Mouse (Mus musculus): ENCODE measurements around the gene Car11. TPM values are rescaled to one million over a fixed set of nuclear protein-coding genes. Genes with fewer than 3 reads are reported as not detected.
A peak's percentile ranks its signal among the peaks of the same experiment; 100 is the strongest.

Gene Car11
- total and polyA plus RNA-seq, 3 experiments: 0.16 to 3.5 (median 0.78) TPM

- Histone ChIP-seq H3K36me3 (replicated peaks) (peaks cover 77% of the 10 kb centered on the region), H3K27me3 (ENCODE audit: insufficient read depth, low read length) (no peaks in the 10 kb centered on the region), H3K4me3 (ENCODE audit: low read depth, low read length) (no peak overlapping the region), H3K9me3 (replicated peaks) (no peaks in the 10 kb centered on the region), H3K4me1 (ENCODE audit: insufficient read depth, low read depth, low read length) (peaks cover 75% of the 10 kb centered on the region)
- DNase-seq (ENCODE audit: low spot score): no peak
- ATAC-seq (ENCODE audit: extremely low read depth, insufficient number of reproducible peaks, low FRiP score, poor library complexity, severe bottlenecking): no peak
- TF ChIP-seq CTCF (IDR thresholded peaks at IDR 0.05; ENCODE audit: low read depth, low read length) (no peak), GATA2 (IDR thresholded peaks at IDR 0.05; ENCODE audit: borderline replicate concordance, low read depth, low read length) (no peak), POLR2AphosphoS5 (IDR thresholded peaks at IDR 0.05; ENCODE audit: insufficient replicate concordance, low read depth, low read length) (no peak), GATA1 (IDR thresholded peaks at IDR 0.05; ENCODE audit: borderline replicate concordance, low read length) (no peak), TAL1 (conservative IDR thresholded peaks at IDR 0.05; ENCODE audit: low read depth, low read length) (no peak)
Observed at GRCm38 (mm10) chr7:45711316-45712021, 11.8 kb downstream of the Car11 start.

DNA sequence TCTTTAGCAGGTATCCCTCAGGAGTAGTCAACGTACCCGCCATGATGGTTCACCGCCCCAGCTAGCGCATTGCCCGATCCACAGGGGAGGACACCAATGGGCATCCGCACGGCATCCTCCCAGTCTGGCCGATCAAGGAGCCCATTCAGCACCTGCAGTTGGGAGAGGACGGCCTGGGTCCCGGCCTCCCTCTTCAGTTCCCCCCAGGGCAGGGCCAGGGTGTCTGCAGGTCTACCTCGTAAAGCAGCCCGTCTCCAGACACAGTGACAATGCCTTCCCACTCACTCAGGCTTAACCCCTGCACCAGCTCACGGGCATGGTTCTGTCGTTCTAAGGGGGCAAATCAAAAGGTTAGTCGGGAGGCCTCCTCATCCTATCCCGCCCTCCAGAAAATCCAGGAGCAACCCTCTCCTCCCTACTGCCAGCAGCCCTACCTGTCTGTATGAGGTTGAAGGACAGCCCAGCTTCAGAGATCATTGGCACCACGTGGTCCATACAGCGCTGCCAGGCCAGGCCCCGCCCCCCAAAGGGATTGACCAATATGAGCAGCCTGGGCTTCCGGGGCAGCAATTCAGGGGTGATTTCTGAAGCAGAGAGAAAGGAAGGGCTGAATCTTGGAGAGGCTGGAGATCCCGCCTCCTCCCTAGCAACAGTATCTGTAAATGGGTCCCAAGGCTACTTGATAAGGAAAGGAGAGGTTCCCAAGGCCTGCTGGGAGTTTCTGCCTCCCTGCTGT is 12.5 kb downstream of the Car11 start:
- Histone ChIP-seq H3K27me3 (ENCODE audit: insufficient read depth, low read length) (no peaks in the 10 kb centered on the region), H3K36me3 (replicated peaks) (peaks cover 80% of the 10 kb centered on the region), H3K9me3 (replicated peaks) (no peaks in the 10 kb centered on the region), H3K4me1 (ENCODE audit: insufficient read depth, low read depth, low read length) (peaks cover 77% of the 10 kb centered on the region), H3K4me3 (ENCODE audit: low read depth, low read length) (no peak overlapping the region)
- DNase-seq (ENCODE audit: low spot score) (no peak), ATAC-seq (ENCODE audit: extremely low read depth, insufficient number of reproducible peaks, low FRiP score, poor library complexity, severe bottlenecking) (no peak)
- TF ChIP-seq TAL1 (conservative IDR thresholded peaks at IDR 0.05; ENCODE audit: low read depth, low read length) (no peak), GATA1 (IDR thresholded peaks at IDR 0.05; ENCODE audit: borderline replicate concordance, low read length) (no peak), POLR2AphosphoS5 (IDR thresholded peaks at IDR 0.05; ENCODE audit: insufficient replicate concordance, low read depth, low read length) (no peak), GATA2 (IDR thresholded peaks at IDR 0.05; ENCODE audit: borderline replicate concordance, low read depth, low read length) (no peak), CTCF (IDR thresholded peaks at IDR 0.05; ENCODE audit: low read depth, low read length) (no peak)

- Histone ChIP-seq H3K4me3 (ENCODE audit: low read depth, low read length) (no peak overlapping the region), H3K9me3 (replicated peaks) (no peaks in the 10 kb centered on the region), H3K36me3 (replicated peaks) (peaks cover 78% of the 10 kb centered on the region), H3K4me1 (ENCODE audit: insufficient read depth, low read depth, low read length) (peaks cover 66% of the 10 kb centered on the region), H3K27me3 (ENCODE audit: insufficient read depth, low read length) (no peaks in the 10 kb centered on the region)
- no peak for TF ChIP-seq GATA2 (IDR thresholded peaks at IDR 0.05; ENCODE audit: borderline replicate concordance, low read depth, low read length)
- no peak for TF ChIP-seq TAL1 (conservative IDR thresholded peaks at IDR 0.05; ENCODE audit: low read depth, low read length)
- TF ChIP-seq GATA1 (IDR thresholded peaks at IDR 0.05; ENCODE audit: borderline replicate concordance, low read length): no peak
- TF ChIP-seq CTCF (IDR thresholded peaks at IDR 0.05; ENCODE audit: low read depth, low read length): no peak
- TF ChIP-seq POLR2AphosphoS5 (IDR thresholded peaks at IDR 0.05; ENCODE audit: insufficient replicate concordance, low read depth, low read length): no peak
- ATAC-seq (ENCODE audit: extremely low read depth, insufficient number of reproducible peaks, low FRiP score, poor library complexity, severe bottlenecking) (no peak), DNase-seq (ENCODE audit: low spot score) (no peak)
Observed at GRCm38 (mm10) chr7:45713396-45713795, 13.8 kb downstream of the Car11 start.

GRCm38 (mm10) chr7:45713881-45714520 is 14.4 kb downstream of the Car11 start:
- no peak for ATAC-seq (ENCODE audit: extremely low read depth, insufficient number of reproducible peaks, low FRiP score, poor library complexity, severe bottlenecking)
- Histone ChIP-seq H3K36me3 (replicated peaks) (peaks cover 76% of the 10 kb centered on the region), H3K4me1 (ENCODE audit: insufficient read depth, low read depth, low read length) (peaks cover 60% of the 10 kb centered on the region), H3K9me3 (replicated peaks) (no peaks in the 10 kb centered on the region), H3K4me3 (ENCODE audit: low read depth, low read length) (peak overlapping the region; percentile 77), H3K27me3 (ENCODE audit: insufficient read depth, low read length) (no peaks in the 10 kb centered on the region)
- DNase-seq (ENCODE audit: low spot score): no peak
- TF ChIP-seq GATA1 (IDR thresholded peaks at IDR 0.05; ENCODE audit: borderline replicate concordance, low read length): no peak
- TF ChIP-seq CTCF (IDR thresholded peaks at IDR 0.05; ENCODE audit: low read depth, low read length): no peak
- no peak for TF ChIP-seq POLR2AphosphoS5 (IDR thresholded peaks at IDR 0.05; ENCODE audit: insufficient replicate concordance, low read depth, low read length)
- no peak for TF ChIP-seq GATA2 (IDR thresholded peaks at IDR 0.05; ENCODE audit: borderline replicate concordance, low read depth, low read length)
- TF ChIP-seq TAL1 (conservative IDR thresholded peaks at IDR 0.05; ENCODE audit: low read depth, low read length): no peak

DNA sequence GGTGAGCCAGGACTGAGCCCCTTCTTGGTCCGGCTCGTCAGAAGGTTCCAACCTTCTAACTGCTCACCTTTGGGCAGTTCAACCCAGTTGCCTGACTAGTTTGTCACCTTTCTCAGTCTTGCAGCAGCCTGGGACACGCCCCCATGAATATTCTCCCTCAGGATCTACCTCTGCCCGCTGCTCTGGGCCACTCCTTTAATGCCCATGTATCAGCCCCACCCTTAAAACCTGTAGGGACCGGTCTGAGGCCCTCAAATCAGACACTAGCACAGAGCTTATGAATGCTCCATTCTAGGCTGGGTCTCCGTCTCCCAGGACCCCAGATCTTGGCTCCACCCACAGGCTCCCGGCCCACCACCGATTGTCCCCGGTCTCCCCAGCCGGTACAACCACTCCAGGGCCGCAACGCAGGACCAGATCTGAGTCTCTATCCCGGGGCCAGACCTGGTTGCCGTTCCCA is 15.0 kb downstream of the Car11 start:
- DNase-seq (ENCODE audit: low spot score): no peak
- peak overlapping the region; percentile 77 for H3K4me3 ChIP-seq (ENCODE audit: low read depth, low read length)
- no peaks in the 10 kb centered on the region for H3K27me3 ChIP-seq (ENCODE audit: insufficient read depth, low read length)
- no peak for ATAC-seq (ENCODE audit: extremely low read depth, insufficient number of reproducible peaks, low FRiP score, poor library complexity, severe bottlenecking)
- TF ChIP-seq CTCF (IDR thresholded peaks at IDR 0.05; ENCODE audit: low read depth, low read length): no peak
- peaks cover 76% of the 10 kb centered on the region for H3K36me3 ChIP-seq (replicated peaks)
- H3K9me3 ChIP-seq (replicated peaks): no peaks in the 10 kb centered on the region
- H3K4me1 ChIP-seq (ENCODE audit: insufficient read depth, low read depth, low read length): peaks cover 61% of the 10 kb centered on the region

- Histone ChIP-seq H3K27me3 (ENCODE audit: insufficient read depth, low read length) (no peaks in the 10 kb centered on the region), H3K4me1 (ENCODE audit: insufficient read depth, low read depth, low read length) (peaks cover 62% of the 10 kb centered on the region), H3K4me3 (ENCODE audit: low read depth, low read length) (peak within 1 kb of the TSS; percentile 77), H3K36me3 (replicated peaks) (peaks cover 76% of the 10 kb centered on the region), H3K9me3 (replicated peaks) (no peaks in the 10 kb centered on the region)
- DNase-seq (ENCODE audit: low spot score): peak; percentile 98
- peak; percentile 79 for ATAC-seq (ENCODE audit: extremely low read depth, insufficient number of reproducible peaks, low FRiP score, poor library complexity, severe bottlenecking)
- TF ChIP-seq TAL1 (conservative IDR thresholded peaks at IDR 0.05; ENCODE audit: low read depth, low read length): no peak
- TF ChIP-seq GATA2 (IDR thresholded peaks at IDR 0.05; ENCODE audit: borderline replicate concordance, low read depth, low read length): no peak
- TF ChIP-seq POLR2AphosphoS5 (IDR thresholded peaks at IDR 0.05; ENCODE audit: insufficient replicate concordance, low read depth, low read length): no peak
- no peak for TF ChIP-seq GATA1 (IDR thresholded peaks at IDR 0.05; ENCODE audit: borderline replicate concordance, low read length)
Observed at GRCm38 (mm10) chr7:45715090-45715708, 15.6 kb downstream of the Car11 start, which contains the start of gene Rpl18. Gene Rpl18 (plus strand): TSS chr7:45715457.
